Mouse (Mus musculus) stomach, adult 2 months (tissue): ENCODE measurements around the gene Lmntd2. TPM values are rescaled to one million over a fixed set of nuclear protein-coding genes. Genes with fewer than 3 reads are reported as not detected.

Experiments used
- polyA plus RNA-seq: library from polyadenylated mRNA; depleted of rRNA; stranded (reverse); fragments of >200 nt; gene quantifications from 2 replicates; pipeline ENCODE4 v1.2.3, GENCODE M21; 2012; rRNA removed

Gene Lmntd2
- 3.7 and 6.7 TPM in 2 replicates for polyA plus RNA-seq

GRCm38 (mm10) chr7:141213605-141214235 is at the start of gene Lmntd2:
Gene Lmntd2, minus strand, starts transcription at chr7:141214080.

GRCm38 (mm10) chr7:141228279-141229067 is 14.6 kb upstream of the Lmntd2 start, which contains the start of gene Phrf1:
Gene Phrf1, plus strand, starts transcription at chr7:141228784.

DNA sequence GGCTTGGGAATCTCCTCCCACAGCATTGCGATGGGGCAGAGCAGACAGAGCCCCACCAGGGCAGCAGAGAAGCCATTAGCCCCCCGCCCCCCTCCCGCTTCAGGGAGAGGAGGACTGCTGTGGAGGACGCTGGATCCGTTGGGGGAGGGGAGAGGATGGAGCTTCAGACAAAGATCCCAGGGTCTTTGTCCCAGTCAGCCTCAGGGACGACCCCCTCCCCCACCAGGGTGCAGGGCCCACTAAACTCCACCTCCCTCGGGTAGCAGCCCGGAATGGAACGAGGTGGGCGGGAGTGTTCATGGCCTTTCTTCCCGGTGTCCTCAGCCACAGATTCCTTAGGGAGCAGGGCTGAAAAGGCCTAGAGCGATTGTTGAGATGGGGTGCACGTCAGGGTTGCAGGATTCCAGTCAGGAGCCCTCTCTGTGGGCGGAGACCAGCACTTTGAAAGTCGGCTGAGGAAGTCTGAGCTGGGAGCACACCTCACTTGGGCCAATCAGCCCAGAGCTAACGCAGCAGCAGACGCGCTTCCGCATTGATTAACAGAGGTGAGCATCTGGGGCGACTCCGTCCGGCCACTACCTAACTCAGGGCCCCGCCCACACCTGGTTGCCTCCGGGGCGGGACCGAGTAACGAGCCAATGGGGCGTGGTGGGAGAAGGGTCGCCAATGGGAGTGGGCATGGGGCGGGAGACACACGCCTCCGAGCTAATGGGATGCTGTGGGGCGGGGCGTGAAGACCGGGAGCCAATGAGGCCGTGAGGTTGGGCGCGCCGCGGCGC is 1.4 kb upstream of the Lmntd2 start, which contains the start of gene Rassf7:
TSS of gene Rassf7 (plus strand) at position 760 of the 779 bp plus-strand sequence.

DNA sequence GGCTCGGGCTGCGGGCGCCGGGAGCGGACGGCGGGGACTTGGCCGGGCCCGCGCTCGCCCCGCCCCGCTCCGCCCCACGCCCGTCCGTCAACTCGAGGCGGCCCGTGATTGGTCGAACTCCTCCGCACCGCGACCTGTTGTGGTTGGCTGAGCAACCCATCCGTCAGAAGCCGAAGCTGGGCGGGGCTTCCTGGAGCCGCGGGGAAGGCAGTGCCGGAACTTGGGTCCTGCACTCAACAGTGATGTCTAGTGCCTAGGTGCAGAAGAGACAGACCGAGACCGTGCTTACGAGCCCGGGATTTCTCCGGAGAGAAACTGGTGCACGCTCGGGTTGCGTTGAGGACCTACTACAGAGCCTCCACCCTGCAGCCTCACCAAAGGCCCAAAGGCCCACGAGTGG is 19.9 kb downstream of the Lmntd2 start, which contains the start of the genes Hras and Lrrc56:
TSS of gene Hras (minus strand) at position 58 of the 400 bp plus-strand sequence.
TSS of gene Lrrc56 (plus strand) at position 210 of the 400 bp plus-strand sequence.

GRCm38 (mm10) chr7:141172116-141173006 is 41.5 kb downstream of the Lmntd2 start, which contains the start of gene Rnh1:
Gene Rnh1, minus strand, starts transcription at chr7:141172857.

Other genes starting within 250 kb of the Lmntd2 start
- 46.7 and 48.2 TPM in 2 replicates for gene Ifitm1, start 246.9 kb downstream of the Lmntd2 start, polyA plus RNA-seq
- gene Ifitm3, start 203.3 kb downstream of the Lmntd2 start, polyA plus RNA-seq: 83.2 and 93.7 TPM in 2 replicates
- 0.83 and 1.1 TPM in 2 replicates for gene Ifitm6, start 196.2 kb downstream of the Lmntd2 start, polyA plus RNA-seq
- not detected in 2 replicates for gene Gm17387, start 184.9 kb downstream of the Lmntd2 start, polyA plus RNA-seq
- 1.2 and 1.6 TPM in 2 replicates for gene B4galnt4, start 153.0 kb downstream of the Lmntd2 start, polyA plus RNA-seq
- 87.1 and 93.8 TPM in 2 replicates for gene Pkp3, start 135.9 kb downstream of the Lmntd2 start, polyA plus RNA-seq
- gene Sigirr, start 113.5 kb downstream of the Lmntd2 start, polyA plus RNA-seq: 18.7 and 23.0 TPM in 2 replicates
- gene Ano9, start 96.3 kb downstream of the Lmntd2 start, polyA plus RNA-seq: 18.4 and 22.0 TPM in 2 replicates
- 9.4 and 13.8 TPM in 2 replicates for gene Ptdss2, start 91.7 kb downstream of the Lmntd2 start, polyA plus RNA-seq
- gene Rnh1, start 41.2 kb downstream of the Lmntd2 start, polyA plus RNA-seq: 80.4 and 88.4 TPM in 2 replicates
- 44.2 and 44.7 TPM in 2 replicates for gene Hras, start 20.1 kb downstream of the Lmntd2 start, polyA plus RNA-seq
- gene Lrrc56, start 19.9 kb downstream of the Lmntd2 start, polyA plus RNA-seq: 2.5 and 2.6 TPM in 2 replicates
- gene Rassf7, start 1.8 kb upstream of the Lmntd2 start, polyA plus RNA-seq: 85.9 and 98.2 TPM in 2 replicates
- 15.5 and 16.7 TPM in 2 replicates for gene Phrf1, start 14.7 kb upstream of the Lmntd2 start, polyA plus RNA-seq
- gene Irf7, start 52.4 kb upstream of the Lmntd2 start, polyA plus RNA-seq: 43.3 and 72.0 TPM in 2 replicates
- 1.7 and 3.0 TPM in 2 replicates for gene Cdhr5, start 62.7 kb upstream of the Lmntd2 start, polyA plus RNA-seq
- 0.56 and 1.6 TPM in 2 replicates for gene Sct, start 65.1 kb upstream of the Lmntd2 start, polyA plus RNA-seq
- gene Drd4, start 77.9 kb upstream of the Lmntd2 start, polyA plus RNA-seq: not detected in 2 replicates
- gene Deaf1, start 113.6 kb upstream of the Lmntd2 start, polyA plus RNA-seq: 10.8 and 14.7 TPM in 2 replicates
- 8.8 and 10.4 TPM in 2 replicates for gene Tmem80, start 113.7 kb upstream of the Lmntd2 start, polyA plus RNA-seq
- 120 and 128 TPM in 2 replicates for gene Eps8l2, start 124.8 kb upstream of the Lmntd2 start, polyA plus RNA-seq
- 99.5 and 105 TPM in 2 replicates for gene Taldo1, start 178.1 kb upstream of the Lmntd2 start, polyA plus RNA-seq
- 18.6 and 20.4 TPM in 2 replicates for gene Gatd1, start 200.1 kb upstream of the Lmntd2 start, polyA plus RNA-seq
- gene Cend1, start 215.4 kb upstream of the Lmntd2 start, polyA plus RNA-seq: 1.4 and 1.5 TPM in 2 replicates
- 41.6 and 43.2 TPM in 2 replicates for gene Slc25a22, start 223.8 kb upstream of the Lmntd2 start, polyA plus RNA-seq
- 4.1 and 4.6 TPM in 2 replicates for gene Pidd1, start 229.9 kb upstream of the Lmntd2 start, polyA plus RNA-seq
- 175 and 185 TPM in 2 replicates for gene Rplp2, start 233.3 kb upstream of the Lmntd2 start, polyA plus RNA-seq
- gene Pnpla2, start 241.1 kb upstream of the Lmntd2 start, polyA plus RNA-seq: 120 and 147 TPM in 2 replicates
- 78.0 and 82.9 TPM in 2 replicates for gene Cracr2b, start 247.0 kb upstream of the Lmntd2 start, polyA plus RNA-seq